Mouse (Mus musculus): ENCODE measurements around the gene BC048562. TPM values are rescaled to one million over a fixed set of nuclear protein-coding genes. Genes with fewer than 3 reads are reported as not detected.
A peak's percentile ranks its signal among the peaks of the same experiment; 100 is the strongest.

BC048562 gene
- polyA plus RNA-seq, 1 experiment from 2014 or later, result not detected

- TF ChIP-seq EP300 (IDR thresholded peaks at IDR 0.05; ENCODE audit: low read depth), result no peak
- no peak for TF ChIP-seq CTCF (IDR thresholded peaks at IDR 0.05; ENCODE audit: low read depth)
- no peak for ATAC-seq
Measured at GRCm38 (mm10) chr9:108486973-108487530, 50.8 kb downstream of the BC048562 start.

GRCm38 (mm10) chr9:108488403-108488802 lies 52.1 kb downstream of the BC048562 start:
- Histone ChIP-seq H3K9ac (replicated peaks) (no peak overlapping the region), H3K36me3 (replicated peaks; ENCODE audit: insufficient read depth, low read length) (peaks cover 19% of the 10 kb centered on the region), H3K27me3 (ENCODE audit: insufficient read depth, low read length) (no peaks in the 10 kb centered on the region), H3K27ac (ENCODE audit: low read depth) (no peak overlapping the region), H3K4me1 (ENCODE audit: insufficient read depth) (peaks cover 20% of the 10 kb centered on the region), H3K9me3 (ENCODE audit: low read length) (no peaks in the 10 kb centered on the region), H3K4me2 (ENCODE audit: low read depth, low read length) (no peak overlapping the region), H3K4me3 (ENCODE audit: low read depth, low read length) (no peak overlapping the region)
- TF ChIP-seq CTCF (IDR thresholded peaks at IDR 0.05; ENCODE audit: low read depth), result no peak
- no peak for TF ChIP-seq EP300 (IDR thresholded peaks at IDR 0.05; ENCODE audit: low read depth)
- WGBS (ENCODE audit: insufficient replicate concordance), result 92% methylated on average over 17 of the region's 17 CpGs
- no peak for DNase-seq
- ATAC-seq, result no peak

More at GRCm38 (mm10) chr9:108486973-108487530, 50.8 kb downstream of the BC048562 start:
- H3K4me1 ChIP-seq (ENCODE audit: insufficient read depth), result peaks cover 13% of the 10 kb centered on the region
- no peak overlapping the region for H3K9ac ChIP-seq (replicated peaks)
- H3K36me3 ChIP-seq (replicated peaks; ENCODE audit: insufficient read depth, low read length), result peaks cover 5% of the 10 kb centered on the region; the same call in 1 of the 2 replicates
- DNase-seq, result no peak
- H3K27ac ChIP-seq (ENCODE audit: low read depth), result no peak overlapping the region
- no peak overlapping the region for H3K4me2 ChIP-seq (ENCODE audit: low read depth, low read length)
- no peaks in the 10 kb centered on the region for H3K9me3 ChIP-seq (ENCODE audit: low read length)
- H3K4me3 ChIP-seq (ENCODE audit: low read depth, low read length), result no peak overlapping the region
- 84% methylated on average over 8 of the region's 8 CpGs for WGBS (ENCODE audit: insufficient replicate concordance)
- no peaks in the 10 kb centered on the region for H3K27me3 ChIP-seq (ENCODE audit: insufficient read depth, low read length)

GRCm38 (mm10) chr9:108489215-108489614 lies 52.9 kb downstream of the BC048562 start:
- no peak overlapping the region for H3K4me2 ChIP-seq (ENCODE audit: low read depth, low read length)
- TF ChIP-seq EP300 (IDR thresholded peaks at IDR 0.05; ENCODE audit: low read depth) (no peak), CTCF (IDR thresholded peaks at IDR 0.05; ENCODE audit: low read depth) (no peak)
- no peak for DNase-seq
- no peak for ATAC-seq
- H3K4me3 ChIP-seq (ENCODE audit: low read depth, low read length), result no peak overlapping the region
- 92% methylated on average over 20 of the region's 20 CpGs for WGBS (ENCODE audit: insufficient replicate concordance)
- peaks cover 27% of the 10 kb centered on the region for H3K36me3 ChIP-seq (replicated peaks; ENCODE audit: insufficient read depth, low read length)
- no peaks in the 10 kb centered on the region for H3K27me3 ChIP-seq (ENCODE audit: insufficient read depth, low read length)
- H3K4me1 ChIP-seq (ENCODE audit: insufficient read depth), result peaks cover 20% of the 10 kb centered on the region
- no peaks in the 10 kb centered on the region for H3K9me3 ChIP-seq (ENCODE audit: low read length)
- H3K9ac ChIP-seq (replicated peaks), result no peak overlapping the region
- peak overlapping the region; percentile 99; the same call in 1 of the 2 replicates for H3K27ac ChIP-seq (ENCODE audit: low read depth)

- TF ChIP-seq CTCF (IDR thresholded peaks at IDR 0.05; ENCODE audit: low read depth) (no peak), EP300 (IDR thresholded peaks at IDR 0.05; ENCODE audit: low read depth) (no peak)
- 66% methylated on average over 26 of the region's 26 CpGs for WGBS (ENCODE audit: insufficient replicate concordance)
- peaks cover 20% of the 10 kb centered on the region for H3K4me1 ChIP-seq (ENCODE audit: insufficient read depth)
- DNase-seq (no peak), ATAC-seq (no peak)
- peak overlapping the region; percentile 88 for H3K4me3 ChIP-seq (ENCODE audit: low read depth, low read length)
- H3K36me3 ChIP-seq (replicated peaks; ENCODE audit: insufficient read depth, low read length), result peaks cover 34% of the 10 kb centered on the region
- no peaks in the 10 kb centered on the region for H3K9me3 ChIP-seq (ENCODE audit: low read length)
- H3K9ac ChIP-seq (replicated peaks), result peak overlapping the region; percentile 97; the same call in 1 of the 2 replicates
- H3K27me3 ChIP-seq (ENCODE audit: insufficient read depth, low read length), result no peaks in the 10 kb centered on the region
- H3K27ac ChIP-seq (ENCODE audit: low read depth), result peak overlapping the region; percentile 99
- H3K4me2 ChIP-seq (ENCODE audit: low read depth, low read length), result peak overlapping the region; percentile 90
Measured at GRCm38 (mm10) chr9:108489702-108490558, 53.6 kb downstream of the BC048562 start.

GRCm38 (mm10) chr9:108490559-108491285 lies 54.4 kb downstream of the BC048562 start, which contains the start of gene Usp19:
TSS of gene Usp19 (plus strand) at chr9:108490602.
- Histone ChIP-seq H3K4me2 (ENCODE audit: low read depth, low read length) (peak within 1 kb of the TSS; percentile 90), H3K4me3 (ENCODE audit: low read depth, low read length) (peak within 1 kb of the TSS; percentile 88), H3K27ac (ENCODE audit: low read depth) (peak within 1 kb of the TSS; percentile 99), H3K27me3 (ENCODE audit: insufficient read depth, low read length) (no peaks in the 10 kb centered on the region), H3K9ac (replicated peaks) (peak within 1 kb of the TSS; percentile 97), H3K36me3 (replicated peaks; ENCODE audit: insufficient read depth, low read length) (peaks cover 40% of the 10 kb centered on the region), H3K4me1 (ENCODE audit: insufficient read depth) (peaks cover 20% of the 10 kb centered on the region), H3K9me3 (ENCODE audit: low read length) (no peaks in the 10 kb centered on the region)
- TF ChIP-seq EP300 (IDR thresholded peaks at IDR 0.05; ENCODE audit: low read depth) (peak; percentile 67; the same call in 1 of the 2 replicates), CTCF (IDR thresholded peaks at IDR 0.05; ENCODE audit: low read depth) (no peak)
- ATAC-seq, result peak; percentile 96
- peak; percentile 95 for DNase-seq
- under 1% methylated on average over 69 of the region's 69 CpGs for WGBS (ENCODE audit: insufficient replicate concordance)

GRCm38 (mm10) chr9:108491286-108491580 lies 55.0 kb downstream of the BC048562 start:
- DNase-seq (no peak), ATAC-seq (no peak)
- no peaks in the 10 kb centered on the region for H3K27me3 ChIP-seq (ENCODE audit: insufficient read depth, low read length)
- peak overlapping the region; percentile 88 for H3K4me3 ChIP-seq (ENCODE audit: low read depth, low read length)
- peaks cover 42% of the 10 kb centered on the region for H3K36me3 ChIP-seq (replicated peaks; ENCODE audit: insufficient read depth, low read length)
- no peak for TF ChIP-seq CTCF (IDR thresholded peaks at IDR 0.05; ENCODE audit: low read depth)
- no peak for TF ChIP-seq EP300 (IDR thresholded peaks at IDR 0.05; ENCODE audit: low read depth)
- peaks cover 20% of the 10 kb centered on the region for H3K4me1 ChIP-seq (ENCODE audit: insufficient read depth)
- H3K27ac ChIP-seq (ENCODE audit: low read depth), result peak overlapping the region; percentile 99
- peak overlapping the region; percentile 97 for H3K9ac ChIP-seq (replicated peaks)
- H3K9me3 ChIP-seq (ENCODE audit: low read length), result no peaks in the 10 kb centered on the region
- peak overlapping the region; percentile 90 for H3K4me2 ChIP-seq (ENCODE audit: low read depth, low read length)
- 3% methylated on average over 12 of the region's 12 CpGs for WGBS (ENCODE audit: insufficient replicate concordance)

All from liver, postnatal 0 days (tissue).